Mouse (Mus musculus) embryonic stem cell, embryonic (primary cell): ENCODE results near the gene Cpa3.

ENCODE experiments used
- CTCF ChIA-PET, 4 experiments: fragments of 300-600 bp in 2 of 4; fragments of 350-600 bp in 2 of 4; sonication (Branson Sonifier 250); formaldehyde crosslinking; loops; one replicate each; lab custom pipeline; 2022; ENCODE audit warnings: inconsistent platforms in 2 of 4; lab: Charles Lee
- POLR2A ChIA-PET, 4 experiments: fragments of 300-600 bp in 2 of 4; fragments of 350-600 bp in 2 of 4; sonication (Branson Sonifier 250); formaldehyde crosslinking; loops; one replicate each; lab custom pipeline; 2022; ENCODE audit warnings: antibody characterized with exemption in 4 of 4, inconsistent platforms in 1 of 4; lab: Charles Lee

Cpa3 gene

DNA sequence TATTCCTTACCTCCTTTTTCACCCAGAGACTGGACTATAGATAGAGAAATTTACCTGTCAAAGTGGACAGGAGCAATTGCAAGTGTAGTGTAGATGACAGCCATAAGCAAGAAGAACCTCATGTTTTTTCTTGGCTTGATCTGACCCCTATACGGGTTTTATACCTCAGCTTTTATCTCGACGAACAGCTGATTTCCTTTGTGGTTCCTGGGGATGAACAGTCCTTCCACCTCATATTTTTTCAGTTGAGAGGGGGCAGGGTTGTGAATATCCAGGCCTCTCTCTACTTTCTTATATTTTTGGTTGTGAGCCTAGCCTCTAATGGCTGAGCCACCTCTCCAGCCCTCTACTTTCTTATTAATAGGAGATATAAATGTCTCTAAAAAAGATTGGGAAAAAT, at the start of gene Cpa3:
Gene Cpa3 (minus strand): TSS at position 132 of the 400 bp plus-strand sequence.
- POLR2A ChIA-PET = no interaction called here
- CTCF ChIA-PET = no interaction called here

GRCm38 (mm10) chr3:20291370-20291769, 49.4 kb upstream of the Cpa3 start:
- POLR2A ChIA-PET = no interaction called here

GRCm38 (mm10) chr3:20288761-20289160, 46.8 kb upstream of the Cpa3 start:
- ChIA-PET POLR2A (no interaction called here), CTCF (no interaction called here)

More at GRCm38 (mm10) chr3:20291370-20291769, 49.4 kb upstream of the Cpa3 start:
- CTCF ChIA-PET = no interaction called here

DNA sequence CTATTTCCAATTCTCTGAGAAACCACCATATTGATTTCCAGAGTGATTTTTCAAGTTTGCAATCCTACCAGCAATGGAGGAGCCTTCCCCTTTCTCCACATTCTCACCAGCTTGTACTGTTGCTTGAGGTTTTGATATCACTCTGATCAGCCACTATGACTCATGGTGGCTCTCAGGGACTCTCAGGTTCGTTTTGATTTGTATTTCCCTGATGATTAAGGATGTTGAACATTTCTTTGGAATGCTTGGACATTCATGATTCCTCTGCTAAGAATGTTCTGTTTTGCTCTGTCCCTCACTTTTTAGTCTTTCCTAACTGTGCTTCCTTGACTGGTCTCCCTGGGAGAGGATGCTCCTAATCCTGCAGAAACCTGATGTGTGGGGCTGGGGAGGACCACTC, 39.8 kb upstream of the Cpa3 start:
- ChIA-PET CTCF (no interaction called here), POLR2A (no interaction called here)

DNA sequence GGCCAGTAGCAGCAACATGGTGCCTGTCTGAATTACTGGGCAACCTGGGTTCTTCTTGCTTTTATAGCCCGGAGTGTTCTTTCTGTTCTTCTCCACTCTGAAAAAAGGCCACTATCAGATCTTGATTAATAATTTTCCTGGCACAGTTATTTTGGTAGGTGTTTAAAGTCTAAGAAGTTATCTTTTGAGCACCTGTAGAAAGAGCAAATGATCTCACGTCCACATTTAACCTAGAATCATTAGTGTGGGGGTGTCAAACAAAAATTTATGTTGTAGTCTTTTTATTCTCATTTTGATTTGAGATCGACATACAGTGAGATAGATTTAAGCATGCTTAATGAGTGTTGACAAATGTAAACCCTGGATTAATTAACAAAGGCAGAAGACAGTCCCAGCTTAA, 33.7 kb upstream of the Cpa3 start, which contains the start of gene Cpb1:
Gene Cpb1 (minus strand): TSS at position 101 of the 400 bp plus-strand sequence.
- CTCF ChIA-PET = interaction anchor here in 1 of 4 experiments (0.6 kb wide), 1 partner anchor 368 kb away, joined by 6 read pairs; no protein-coding TSS in a partner anchor
- POLR2A ChIA-PET = no interaction called here

DNA sequence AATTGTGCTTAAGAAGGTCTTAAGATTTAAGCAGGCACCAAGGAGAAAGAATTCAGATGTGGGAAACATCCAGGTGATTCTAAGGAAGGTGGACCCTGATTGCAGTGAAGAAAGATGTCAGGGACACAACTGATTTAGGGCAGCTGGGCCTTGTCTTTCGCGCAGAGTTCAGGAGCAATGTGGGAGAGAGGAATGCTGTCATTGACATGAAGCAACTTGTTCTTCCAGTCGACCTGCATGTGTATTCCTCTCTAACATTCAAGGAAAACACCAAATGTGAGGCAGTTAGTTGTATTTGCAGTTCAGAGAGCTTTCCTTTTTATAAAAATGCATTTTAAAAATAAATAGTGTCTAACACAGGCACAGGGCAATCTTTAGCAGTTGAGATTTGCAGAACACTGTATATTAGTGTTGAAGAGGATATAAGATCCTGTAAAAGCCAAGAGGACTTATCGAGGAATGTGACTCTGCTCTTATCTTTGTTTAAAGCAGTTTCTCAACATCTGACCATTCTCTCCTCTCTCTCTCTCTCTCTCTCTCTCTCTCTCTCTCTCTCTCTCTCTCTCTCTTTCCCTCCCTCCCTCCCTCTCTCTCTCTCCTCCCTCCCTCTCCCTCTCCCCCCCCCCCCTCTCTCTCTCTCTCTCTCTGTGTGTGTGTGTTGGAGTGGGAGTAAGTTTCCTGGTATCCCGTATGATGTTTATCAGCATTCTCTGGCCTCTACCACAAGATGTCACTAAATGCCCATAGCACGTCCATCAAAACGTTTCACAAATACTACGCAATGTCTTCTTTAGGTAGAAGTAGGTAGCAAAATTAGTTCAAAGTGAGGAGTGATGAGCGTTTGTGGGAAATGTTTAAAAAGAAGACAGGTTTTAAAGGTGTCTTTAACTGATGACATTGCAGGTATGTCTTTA, 12.8 kb upstream of the Cpa3 start:
- POLR2A ChIA-PET = no interaction called here
- CTCF ChIA-PET = no interaction called here

DNA sequence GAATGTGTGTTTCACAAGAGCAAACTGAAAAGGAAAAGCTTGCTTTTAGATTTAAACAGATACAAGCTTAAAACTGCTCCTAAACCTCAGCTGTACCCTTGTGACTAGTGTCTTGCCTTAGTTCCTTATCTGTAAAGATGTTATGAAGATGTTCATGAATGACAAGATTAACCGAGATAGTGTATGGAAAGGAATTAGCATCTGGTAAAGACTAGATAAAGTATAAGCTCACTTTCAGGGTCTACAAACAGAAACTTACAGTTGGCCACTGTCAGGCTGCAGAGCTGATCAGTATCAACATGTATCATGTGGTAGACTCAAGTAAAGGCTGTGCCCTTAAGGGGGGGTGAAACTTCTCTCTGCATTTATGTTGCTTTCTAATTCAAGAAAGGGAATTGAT, 1.9 kb upstream of the Cpa3 start:
- ChIA-PET CTCF (no interaction called here), POLR2A (no interaction called here)

GRCm38 (mm10) chr3:20239741-20240140, 2.2 kb downstream of the Cpa3 start:
- ChIA-PET POLR2A (no interaction called here), CTCF (no interaction called here)

- CTCF ChIA-PET = no interaction called here
- POLR2A ChIA-PET = interaction anchor here in 1 of 4 experiments (0.7 kb wide), 1 partner anchor 293 kb away, joined by 3 read pairs; no protein-coding TSS in a partner anchor
Observed at GRCm38 (mm10) chr3:20236965-20237364, 5.0 kb downstream of the Cpa3 start.

GRCm38 (mm10) chr3:20229027-20229426, 13.0 kb downstream of the Cpa3 start:
- POLR2A ChIA-PET = no interaction called here

DNA sequence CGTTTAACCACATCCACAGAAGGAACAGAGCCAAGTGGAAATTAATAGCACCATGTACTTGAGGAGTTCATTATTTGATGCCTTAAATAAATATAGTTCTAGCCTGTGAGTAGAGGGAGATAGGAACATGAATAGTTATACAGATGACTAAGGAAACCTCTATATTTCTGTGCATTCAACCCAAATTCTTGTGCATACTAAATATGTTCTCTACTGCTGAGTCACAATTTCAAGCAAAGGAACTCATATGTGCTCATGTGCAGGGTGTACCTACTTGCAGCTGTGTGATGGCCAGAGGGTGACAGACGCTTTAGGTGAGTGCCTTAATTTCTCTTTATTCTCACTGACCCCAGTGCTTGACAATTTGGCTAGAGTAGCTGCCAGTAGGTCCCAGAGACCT, 16.6 kb downstream of the Cpa3 start:
- POLR2A ChIA-PET = no interaction called here
- CTCF ChIA-PET = interaction anchor here in 2 of 4 experiments (0.6 to 0.7 kb wide), 2 partner anchors 9 to 920 kb away, joined by 3 read pairs; no protein-coding TSS in a partner anchor

More at GRCm38 (mm10) chr3:20229027-20229426, 13.0 kb downstream of the Cpa3 start:
- CTCF ChIA-PET = no interaction called here

DNA sequence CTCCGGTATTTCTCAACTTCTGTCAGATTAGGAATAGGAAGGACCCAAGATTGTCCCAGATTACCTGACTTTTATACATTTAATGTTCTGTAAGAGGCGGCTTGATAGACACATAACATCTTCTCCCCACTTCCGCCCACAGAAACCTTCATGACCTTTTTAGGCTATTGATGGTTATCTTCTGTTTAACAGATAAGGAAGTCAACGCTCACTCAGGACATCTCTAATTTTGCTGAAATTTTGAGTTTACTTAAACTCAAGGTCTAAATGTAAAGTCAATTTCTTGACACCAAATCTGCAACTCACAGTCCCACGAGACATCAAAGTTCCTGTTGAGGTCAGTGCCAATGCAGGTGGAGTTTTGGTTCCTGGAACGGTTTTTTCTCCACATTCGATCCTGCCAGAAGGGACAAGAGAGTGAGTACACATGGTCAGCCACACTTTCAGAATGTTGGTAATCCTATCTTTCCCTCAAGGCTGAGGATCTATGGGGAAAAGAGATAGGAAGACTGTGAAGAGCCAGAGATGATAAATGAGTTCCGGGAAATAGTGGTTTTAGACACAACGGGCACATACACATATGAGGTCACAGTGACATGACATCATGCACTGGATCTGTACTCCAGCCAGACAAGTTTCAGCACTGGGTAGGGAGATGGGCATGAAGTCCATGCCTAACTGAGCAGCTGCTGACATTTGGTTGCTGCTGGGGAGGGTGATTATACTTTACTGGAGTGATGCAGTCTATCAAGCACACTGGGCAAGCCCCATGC, 18.9 kb downstream of the Cpa3 start:
- ChIA-PET POLR2A (interaction anchor here in 2 of 4 experiments (0.6 to 1.2 kb wide), 2 partner anchors 106 to 312 kb away, joined by 3 to 4 read pairs; no protein-coding TSS in a partner anchor), CTCF (no interaction called here)

GRCm38 (mm10) chr3:20222136-20222535, 19.8 kb downstream of the Cpa3 start:
- POLR2A ChIA-PET = no interaction called here
- CTCF ChIA-PET = no interaction called here

GRCm38 (mm10) chr3:20198869-20199268, 43.1 kb downstream of the Cpa3 start:
- CTCF ChIA-PET = interaction anchor here in 1 of 4 experiments (0.6 kb wide), 2 partner anchors 249 to 1157 kb away, joined by 3 to 4 read pairs; no protein-coding TSS in a partner anchor
- POLR2A ChIA-PET = no interaction called here

DNA sequence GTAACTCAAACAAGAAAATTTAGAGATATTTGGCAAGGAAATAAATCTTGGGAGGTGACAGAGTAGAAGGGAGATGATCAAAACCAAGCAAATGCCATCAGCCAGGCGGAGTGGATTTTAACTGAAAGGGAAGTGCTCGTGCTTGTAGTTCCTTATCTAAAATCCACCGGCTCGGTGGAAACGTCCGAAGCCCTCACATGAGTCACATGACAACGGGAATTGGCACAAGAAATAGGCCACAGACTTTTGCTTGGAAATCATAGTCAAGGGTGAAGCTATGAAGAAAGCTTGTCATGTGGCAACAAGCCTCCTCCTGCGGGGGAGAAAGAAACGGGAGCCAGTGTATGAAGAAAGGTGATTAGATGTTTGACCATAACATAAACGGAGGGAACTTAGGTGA, 44.1 kb downstream of the Cpa3 start:
- ChIA-PET POLR2A (no interaction called here), CTCF (interaction anchor here in 2 of 4 experiments (0.5 to 0.7 kb wide), 2 partner anchors 303 to 676 kb away, joined by 3 read pairs; no protein-coding TSS in a partner anchor)

- POLR2A ChIA-PET = interaction anchor here in 1 of 4 experiments (0.6 kb wide), 1 partner anchor 260 kb away, joined by 3 read pairs; no protein-coding TSS in a partner anchor
- CTCF ChIA-PET = interaction anchor here in 1 of 4 experiments (0.6 kb wide), 1 partner anchor 227 kb away, joined by 5 read pairs; no protein-coding TSS in a partner anchor
Observed at GRCm38 (mm10) chr3:20188976-20189675, 52.9 kb downstream of the Cpa3 start.

GRCm38 (mm10) chr3:20172394-20172793, 69.6 kb downstream of the Cpa3 start:
- ChIA-PET CTCF (interaction anchor here in 1 of 4 experiments (0.7 kb wide), 1 partner anchor 145 kb away, joined by 3 read pairs; no protein-coding TSS in a partner anchor), POLR2A (no interaction called here)

GRCm38 (mm10) chr3:20167487-20167886, 74.5 kb downstream of the Cpa3 start:
- POLR2A ChIA-PET = no interaction called here
- CTCF ChIA-PET = no interaction called here
